Mouse (Mus musculus) intestine, postnatal 0 days (tissue): ENCODE measurements around the gene D7Ertd443e. TPM values are rescaled to one million over a fixed set of nuclear protein-coding genes. Genes with fewer than 3 reads are reported as not detected.

Source experiments
- ATAC-seq: fragments of 200-750 bp; cut with Nextera tagmentation; 2 replicates; pipeline ENCODE4 v1.8.0; 2017; ENCODE audit warnings: mild to moderate bottlenecking, moderate TSS enrichment, moderate library complexity
- H3K27ac ChIP-seq: fragments of 300-500 bp; sonication (generic); 2 replicates; pipeline ENCODE4 v1.5.1; 2014; ENCODE audit warnings: mild to moderate bottlenecking, low read depth, low read length, moderate library complexity
- H3K27me3 ChIP-seq: fragments of 300-500 bp; sonication (generic); replicated peaks from 2 replicates; pipeline ENCODE4 v1.6.1; 2014; ENCODE audit warnings: low read length, mixed read lengths; ENCODE audit not compliant: control insufficient read depth, insufficient read depth
- H3K36me3 ChIP-seq: fragments of 300-500 bp; sonication (generic); 2 replicates; pipeline ENCODE4 v1.6.1; 2014; ENCODE audit warnings: mild to moderate bottlenecking, moderate library complexity; ENCODE audit not compliant: control insufficient read depth, insufficient read depth
- H3K4me1 ChIP-seq: fragments of 300-500 bp; sonication (generic); replicated peaks from 2 replicates; pipeline ENCODE4 v1.6.1; 2014; ENCODE audit warnings: antibody characterized with exemption, low read length, mixed read lengths; ENCODE audit not compliant: control insufficient read depth, insufficient read depth
- H3K4me2 ChIP-seq: fragments of 300-500 bp; sonication (generic); replicated peaks from 2 replicates; pipeline ENCODE4 v1.6.1; 2014; ENCODE audit warnings: low read depth, mild to moderate bottlenecking, moderate library complexity
- H3K4me3 ChIP-seq: fragments of 300-500 bp; sonication (generic); 2 replicates; pipeline ENCODE4 v1.5.1; 2014; ENCODE audit warnings: low read depth, low read length
- H3K9ac ChIP-seq: fragments of 300-500 bp; sonication (generic); 2 replicates; pipeline ENCODE4 v1.6.1; 2014; ENCODE audit warnings: mild to moderate bottlenecking, low read depth, low read length
- H3K9me3 ChIP-seq: fragments of 300-500 bp; sonication (generic); 2 replicates; pipeline ENCODE4 v1.6.1; 2016; ENCODE audit warnings: mixed run types; ENCODE audit not compliant: control insufficient read depth
- CTCF ChIP-seq: sonication (generic); IDR thresholded peaks from 2 replicates; pipeline ENCODE4 v1.5.1; 2016; ENCODE audit warnings: low read depth, mild to moderate bottlenecking, control low read depth, antibody characterized with exemption, moderate library complexity
- WGBS: fragments of 180-500 bp; shearing (Covaris S2); extraction: QIAGEN DNeasy Blood & Tissue Kit; methylation state at CpG from one replicate; pipeline ENCODE4 v1.1.7; 2014; 5-methylcytosine and 5-hydroxymethylcytosine counted together
- polyA plus RNA-seq: library from polyadenylated mRNA; unstranded; fragments of >200 nt; fragmentation: Nextera tagmentation; extraction: Ambion mirVana; gene quantifications from 2 replicates; pipeline ENCODE4 v1.2.1, GENCODE M21; 2015

The D7Ertd443e gene
- polyA plus RNA-seq, 1 experiment from 2014 or later = not detected

GRCm38 (mm10) chr7:134400746-134401145, 15.3 kb upstream of the D7Ertd443e start:
- H3K9ac ChIP-seq = no peak overlapping the region
- no peak overlapping the region for H3K4me3 ChIP-seq
- no peaks in the 10 kb centered on the region for H3K9me3 ChIP-seq
- WGBS = 80% methylated on average over 2 of the region's 2 CpGs
- H3K4me1 ChIP-seq = no peaks in the 10 kb centered on the region
- no peak for ATAC-seq
- no peaks in the 10 kb centered on the region for H3K36me3 ChIP-seq
- no peak overlapping the region for H3K4me2 ChIP-seq
- peaks cover 4% of the 10 kb centered on the region; the same call in 1 of the 2 replicates for H3K27me3 ChIP-seq
- H3K27ac ChIP-seq = no peak overlapping the region
- no peak for TF ChIP-seq CTCF

- no peak for ATAC-seq
- peaks cover 4% of the 10 kb centered on the region; the same call in 1 of the 2 replicates for H3K27me3 ChIP-seq
- H3K4me2 ChIP-seq = no peak overlapping the region
- no peaks in the 10 kb centered on the region for H3K9me3 ChIP-seq
- TF ChIP-seq CTCF = no peak
- H3K4me3 ChIP-seq = no peak overlapping the region
- no peak overlapping the region for H3K9ac ChIP-seq
- WGBS = 83% methylated on average over 8 of the region's 8 CpGs
- H3K36me3 ChIP-seq = no peaks in the 10 kb centered on the region
- H3K4me1 ChIP-seq = no peaks in the 10 kb centered on the region
- no peak overlapping the region for H3K27ac ChIP-seq
Observed at GRCm38 (mm10) chr7:134396769-134397168, 11.3 kb upstream of the D7Ertd443e start.

GRCm38 (mm10) chr7:134382791-134383190, 2.7 kb downstream of the D7Ertd443e start:
- no peak overlapping the region for H3K27ac ChIP-seq
- H3K9me3 ChIP-seq = no peaks in the 10 kb centered on the region
- H3K36me3 ChIP-seq = no peaks in the 10 kb centered on the region
- ATAC-seq = no peak
- H3K4me1 ChIP-seq = 0 out of 2 replicates have a peak, but pooled peaks cover 3% of the 10 kb centered on the region
- no peak overlapping the region for H3K9ac ChIP-seq
- peaks cover 13% of the 10 kb centered on the region for H3K27me3 ChIP-seq
- no peak for TF ChIP-seq CTCF
- H3K4me3 ChIP-seq = no peak overlapping the region
- WGBS = 71% methylated on average over 3 of the region's 3 CpGs
- no peak overlapping the region for H3K4me2 ChIP-seq

DNA sequence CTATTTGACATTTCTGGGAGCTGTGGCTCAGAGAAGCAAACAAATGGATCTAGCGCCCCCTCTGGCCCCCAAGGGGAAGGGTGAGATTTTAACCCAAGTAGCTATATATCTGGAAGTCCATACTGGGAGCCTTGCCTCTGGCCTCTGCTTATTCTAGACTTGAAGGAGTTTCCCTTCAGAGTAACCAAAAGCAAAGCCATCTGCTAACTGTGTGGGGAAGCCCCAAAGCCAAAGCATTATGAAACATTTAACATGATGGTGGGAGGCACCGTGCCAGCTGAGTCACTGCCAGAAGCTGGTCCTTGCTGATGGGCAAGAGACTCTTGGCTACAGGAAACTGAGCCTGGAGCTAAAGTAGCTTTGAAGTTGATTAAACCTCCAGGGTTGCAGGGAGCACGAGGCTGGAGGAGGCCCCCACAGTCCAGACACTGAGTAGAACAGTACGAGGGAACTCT, 4.0 kb downstream of the D7Ertd443e start:
- no peak for ATAC-seq
- 0 out of 2 replicates have a peak, but pooled peaks cover 3% of the 10 kb centered on the region for H3K4me1 ChIP-seq
- TF ChIP-seq CTCF = peak; percentile 56
- WGBS = 48% methylated on average over 4 of the region's 4 CpGs
- H3K27me3 ChIP-seq = peaks cover 16% of the 10 kb centered on the region
- no peak overlapping the region for H3K27ac ChIP-seq
- H3K9me3 ChIP-seq = no peaks in the 10 kb centered on the region
- no peaks in the 10 kb centered on the region for H3K36me3 ChIP-seq
- no peak overlapping the region for H3K4me2 ChIP-seq
- no peak overlapping the region for H3K9ac ChIP-seq
- no peak overlapping the region for H3K4me3 ChIP-seq

GRCm38 (mm10) chr7:134378273-134378672, 7.2 kb downstream of the D7Ertd443e start:
- H3K4me2 ChIP-seq = no peak overlapping the region
- no peaks in the 10 kb centered on the region for H3K9me3 ChIP-seq
- H3K36me3 ChIP-seq = no peaks in the 10 kb centered on the region
- no peak for ATAC-seq
- H3K9ac ChIP-seq = no peak overlapping the region
- 0 out of 2 replicates have a peak, but pooled peaks cover 3% of the 10 kb centered on the region for H3K4me1 ChIP-seq
- no peak overlapping the region for H3K4me3 ChIP-seq
- 54% methylated on average over 4 of the region's 4 CpGs for WGBS
- peaks cover 16% of the 10 kb centered on the region for H3K27me3 ChIP-seq
- H3K27ac ChIP-seq = no peak overlapping the region
- peak; percentile 86 for TF ChIP-seq CTCF

DNA sequence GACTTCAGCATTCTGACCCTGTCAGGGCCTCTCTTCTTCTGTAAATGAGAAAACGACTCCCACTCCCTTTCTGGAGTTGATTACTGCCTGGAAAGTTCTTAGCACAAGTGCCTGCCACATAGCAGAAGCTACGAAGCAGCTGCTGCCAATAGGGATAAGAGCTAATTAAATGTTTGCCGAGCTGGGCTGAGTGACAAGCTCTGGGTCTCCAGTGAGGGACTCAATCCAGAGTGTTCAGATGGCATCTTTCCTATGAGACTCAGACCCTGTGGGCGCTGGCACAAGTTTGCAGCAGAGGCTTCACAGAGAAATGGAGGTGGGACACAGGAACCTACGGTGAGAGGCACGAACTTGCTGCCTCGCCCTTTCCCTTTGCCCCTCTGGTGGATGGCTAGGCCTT, 8.7 kb downstream of the D7Ertd443e start:
- H3K9ac ChIP-seq = no peak overlapping the region
- H3K4me1 ChIP-seq = 0 out of 2 replicates have a peak, but pooled peaks cover 3% of the 10 kb centered on the region
- no peak for TF ChIP-seq CTCF
- H3K9me3 ChIP-seq = no peaks in the 10 kb centered on the region
- no peak for ATAC-seq
- no peaks in the 10 kb centered on the region for H3K36me3 ChIP-seq
- no peak overlapping the region for H3K4me3 ChIP-seq
- no peak overlapping the region for H3K27ac ChIP-seq
- WGBS = 66% methylated on average over 7 of the region's 7 CpGs
- H3K27me3 ChIP-seq = peaks cover 15% of the 10 kb centered on the region
- H3K4me2 ChIP-seq = no peak overlapping the region

DNA sequence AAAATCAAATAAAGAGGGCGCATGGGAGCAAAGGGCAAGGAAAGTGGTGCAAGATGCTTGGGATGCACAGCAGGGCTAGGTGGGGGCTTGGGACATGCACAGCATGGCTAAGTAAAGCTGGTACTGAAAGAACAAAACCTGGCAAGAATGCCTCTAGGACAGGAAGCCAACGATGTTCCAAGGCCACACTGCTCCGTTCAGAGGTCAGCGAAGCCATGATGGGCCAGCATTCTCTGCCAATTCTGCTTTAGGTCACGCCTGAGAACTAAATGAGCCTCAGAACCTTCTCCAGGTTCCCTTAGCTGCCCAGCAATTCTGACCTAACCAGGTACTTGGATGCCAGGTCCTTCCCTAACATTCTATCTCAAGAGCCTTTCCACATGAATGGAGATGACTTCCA, 13.2 kb downstream of the D7Ertd443e start:
- Histone ChIP-seq H3K27me3 (0 out of 2 replicates have a peak, but pooled peaks cover 3% of the 10 kb centered on the region), H3K9ac (no peak overlapping the region), H3K4me2 (no peak overlapping the region), H3K27ac (no peak overlapping the region), H3K4me1 (no peaks in the 10 kb centered on the region), H3K4me3 (no peak overlapping the region), H3K9me3 (no peaks in the 10 kb centered on the region), H3K36me3 (no peaks in the 10 kb centered on the region)
- WGBS = 74% methylated on average over 5 of the region's 5 CpGs
- ATAC-seq = no peak
- no peak for TF ChIP-seq CTCF
